Mouse (Mus musculus): Measurements from ENCODE around the gene Shank1.

DNA sequence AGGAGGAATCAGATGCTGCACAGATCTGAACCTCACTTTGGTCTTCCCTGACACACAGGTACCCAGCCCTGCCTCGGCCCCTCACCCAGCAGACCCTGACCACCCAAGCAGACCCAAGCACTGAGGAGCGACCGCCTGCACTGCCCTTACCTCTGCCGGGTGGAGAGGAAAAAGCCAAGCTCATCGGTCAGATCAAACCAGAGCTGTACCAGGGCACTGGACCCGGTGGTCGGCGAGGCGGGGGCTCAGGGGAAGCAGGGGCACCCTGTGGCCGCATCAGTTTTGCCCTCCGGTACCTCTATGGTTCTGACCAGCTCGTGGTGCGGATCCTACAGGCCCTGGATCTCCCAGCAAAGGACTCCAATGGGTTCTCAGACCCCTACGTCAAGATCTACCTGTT lies 82.3 kb downstream of the Shank1 start:
- TF ChIP-seq GATA1 (IDR thresholded peaks at IDR 0.05; ENCODE audit: borderline replicate concordance, low read length) = no peak
- no peak for TF ChIP-seq FLI1 (IDR thresholded peaks at IDR 0.05; ENCODE audit: low read length)
